Mouse (Mus musculus): ENCODE data around the gene Gm9999.

DNA sequence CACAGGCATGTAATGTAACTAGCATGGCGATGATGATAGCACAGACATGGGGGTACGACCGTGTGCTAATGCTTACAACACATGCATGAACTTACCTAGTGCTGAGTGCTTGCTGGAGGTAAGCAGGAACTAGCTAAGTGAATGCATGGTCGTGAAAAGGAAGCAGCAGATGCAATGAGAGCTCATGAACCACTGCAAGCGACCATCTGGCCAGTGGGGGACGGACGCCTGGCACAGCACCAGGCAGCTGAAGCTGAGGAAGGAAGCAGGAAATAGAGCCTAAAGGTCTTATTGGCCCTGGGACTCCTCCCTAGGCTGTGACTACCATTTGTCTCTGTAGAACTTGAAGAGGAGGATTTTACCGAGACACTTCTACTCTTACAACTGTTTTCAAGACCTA lies 48.6 kb upstream of the Gm9999 start:
- TF ChIP-seq CTCF (IDR thresholded peaks at IDR 0.05; ENCODE audit: borderline replicate concordance, insufficient read depth, low read depth, low read length) = no peak
- no peak for TF ChIP-seq POLR2A (IDR thresholded peaks at IDR 0.05; ENCODE audit: borderline replicate concordance, insufficient read depth, low read length)
